Mouse (Mus musculus): Measurements from ENCODE around the gene Cyp4f13.

- TF ChIP-seq EP300 (IDR thresholded peaks at IDR 0.05) (no peak), CTCF (IDR thresholded peaks at IDR 0.05) (no peak)
These were observed 51.8 kb downstream of the Cyp4f13 start for GRCm38 (mm10) chr17:32895421-32895820.

All from lung, postnatal 0 days (tissue).